Mouse (Mus musculus): ENCODE results near the gene Cpne2.

GRCm38 (mm10) chr8:94527178-94527577, 5.6 kb upstream of the Cpne2 start:
- no peak for TF ChIP-seq EP300 (IDR thresholded peaks at IDR 0.05; ENCODE audit: insufficient read depth, low read depth, low read length)
- TF ChIP-seq CTCF (IDR thresholded peaks at IDR 0.05; ENCODE audit: low read depth, low read length), result no peak
- TF ChIP-seq POLR2A (IDR thresholded peaks at IDR 0.05; ENCODE audit: insufficient read depth, low read length), result no peak
